Mouse (Mus musculus) intestine, embryonic 15.5 days (tissue): ENCODE measurements at regions not wholly inside any gene's neighbourhood (a gene's known extent, or its start where the extent isn't known, plus 50 kb on each side); places are given as distances from the start of the nearest gene placed in this dataset.

Experiments used
- ATAC-seq: fragments of 200-750 bp; cut with Nextera tagmentation; 2 replicates; pipeline ENCODE4 v1.8.0; 2017; ENCODE audit warnings: moderate TSS enrichment, moderate library complexity
- H3K27ac ChIP-seq: fragments of 300-500 bp; sonication (generic); 2 replicates; pipeline ENCODE4 v1.5.1; 2015; ENCODE audit warnings: mild to moderate bottlenecking, inconsistent platforms
- H3K27me3 ChIP-seq: fragments of 300-500 bp; sonication (generic); replicated peaks from 2 replicates; pipeline ENCODE4 v1.6.1; 2015; ENCODE audit warnings: inconsistent platforms
- H3K36me3 ChIP-seq: fragments of 300-500 bp; sonication (generic); 2 replicates; pipeline ENCODE4 v1.6.1; 2015; ENCODE audit warnings: inconsistent platforms
- H3K4me1 ChIP-seq: fragments of 300-500 bp; sonication (generic); replicated peaks from 2 replicates; pipeline ENCODE4 v1.6.1; 2015; ENCODE audit warnings: inconsistent platforms
- H3K4me2 ChIP-seq: fragments of 300-500 bp; sonication (generic); replicated peaks from 2 replicates; pipeline ENCODE4 v1.6.1; 2015; ENCODE audit warnings: mild to moderate bottlenecking, inconsistent platforms
- H3K4me3 ChIP-seq: fragments of 300-500 bp; sonication (generic); replicated peaks from 2 replicates; pipeline ENCODE4 v1.5.1; 2015; ENCODE audit warnings: inconsistent platforms
- H3K9ac ChIP-seq: fragments of 300-500 bp; sonication (generic); 2 replicates; pipeline ENCODE4 v1.6.1; 2015; ENCODE audit warnings: inconsistent platforms
- H3K9me3 ChIP-seq: fragments of 300-500 bp; sonication (generic); 2 replicates; pipeline ENCODE4 v1.6.1; 2016; ENCODE audit warnings: inconsistent platforms
- WGBS: fragments of 180-500 bp; shearing (Covaris S2); methylation state at CpG from one replicate; pipeline ENCODE4 v1.1.7; 2015; 5-methylcytosine and 5-hydroxymethylcytosine counted together

- Histone ChIP-seq H3K4me2 (no peak overlapping the region), H3K9me3 (no peaks in the 10 kb centered on the region), H3K9ac (no peak overlapping the region), H3K36me3 (no peaks in the 10 kb centered on the region), H3K27ac (no peak overlapping the region), H3K27me3 (no peaks in the 10 kb centered on the region), H3K4me3 (no peak overlapping the region), H3K4me1 (no peaks in the 10 kb centered on the region)
- WGBS = 79% methylated on average over 5 of the region's 5 CpGs
- ATAC-seq = no peak
These were observed 734.5 kb upstream of the Lrrc6 start for GRCm38 (mm10) chr15:67235107-67235785.

GRCm38 (mm10) chr15:67229359-67229758 is 728.6 kb upstream of the Lrrc6 start:
- Histone ChIP-seq H3K4me2 (no peak overlapping the region), H3K4me3 (no peak overlapping the region), H3K9ac (no peak overlapping the region), H3K27me3 (no peaks in the 10 kb centered on the region), H3K4me1 (no peaks in the 10 kb centered on the region; the same call in 1 of the 2 replicates), H3K36me3 (no peaks in the 10 kb centered on the region), H3K9me3 (no peaks in the 10 kb centered on the region), H3K27ac (no peak overlapping the region)
- 68% methylated on average over 5 of the region's 5 CpGs for WGBS
- no peak for ATAC-seq

GRCm38 (mm10) chr15:67228633-67229032 is 727.9 kb upstream of the Lrrc6 start:
- no peaks in the 10 kb centered on the region; the same call in 1 of the 2 replicates for H3K4me1 ChIP-seq

GRCm38 (mm10) chr15:67227456-67228164 is 726.9 kb upstream of the Lrrc6 start:
- WGBS = 67% methylated on average over 7 of the region's 7 CpGs
- no peak overlapping the region for H3K4me2 ChIP-seq
- H3K9ac ChIP-seq = no peak overlapping the region
- no peaks in the 10 kb centered on the region; the same call in 1 of the 2 replicates for H3K4me1 ChIP-seq
- no peaks in the 10 kb centered on the region for H3K9me3 ChIP-seq
- no peaks in the 10 kb centered on the region for H3K36me3 ChIP-seq
- ATAC-seq = no peak
- H3K27ac ChIP-seq = no peak overlapping the region
- no peaks in the 10 kb centered on the region for H3K27me3 ChIP-seq
- H3K4me3 ChIP-seq = no peak overlapping the region

More at GRCm38 (mm10) chr15:67228633-67229032, 727.9 kb upstream of the Lrrc6 start:
- Histone ChIP-seq H3K9ac (no peak overlapping the region), H3K4me3 (no peak overlapping the region), H3K36me3 (no peaks in the 10 kb centered on the region), H3K27me3 (no peaks in the 10 kb centered on the region), H3K9me3 (no peaks in the 10 kb centered on the region), H3K4me2 (no peak overlapping the region), H3K27ac (no peak overlapping the region)
- ATAC-seq = no peak
- WGBS = 79% methylated on average over 2 of the region's 2 CpGs

GRCm38 (mm10) chr15:67226900-67227299 is 726.2 kb upstream of the Lrrc6 start:
- 80% methylated on average over 9 of the region's 9 CpGs for WGBS
- no peak overlapping the region for H3K4me3 ChIP-seq
- H3K4me2 ChIP-seq = no peak overlapping the region
- H3K27ac ChIP-seq = no peak overlapping the region
- H3K9ac ChIP-seq = no peak overlapping the region
- no peaks in the 10 kb centered on the region for H3K27me3 ChIP-seq
- no peaks in the 10 kb centered on the region; the same call in 1 of the 2 replicates for H3K4me1 ChIP-seq
- H3K36me3 ChIP-seq = no peaks in the 10 kb centered on the region
- ATAC-seq = no peak
- H3K9me3 ChIP-seq = no peaks in the 10 kb centered on the region
